In genomic region chr14:52338751-52339511, GRCm38 (mm10) we compare ENCODE assay signal across 8 mouse cellular contexts. TPM values are rescaled to one million over a fixed set of nuclear protein-coding genes. Genes with fewer than 3 reads are reported as not detected.
DNase-seq lines count a peak whose midpoint lies in the region.

No protein-coding gene starts in this region.

- peak; percentile 83 for DNase-seq in heart, adult 11 months
- no peak for DNase-seq in heart, postnatal 25 days (ENCODE audit: low spot score)
- peak; percentile 80 to 87 for DNase-seq in cerebellum, postnatal 10 days
- DNase-seq in frontal cortex, postnatal 25 days (ENCODE audit: low spot score in 2 of 2) = peak; percentile 17 to 60
- DNase-seq in hindlimb bud, embryonic 11.5 days (ENCODE audit: extremely low spot score, low read depth, low spot score) = peak; percentile 75
- peak; percentile 68 for DNase-seq in left cerebral cortex, adult 11 months (ENCODE audit: low spot score)
- DNase-seq in right cerebral cortex, postnatal 36 days (ENCODE audit: low spot score in 2 of 2) = peak; percentile 20 to 61

- peaks cover 12% of the 10 kb centered on the region for H3K27me3 ChIP-seq in megakaryocyte, embryonic 14.5 days (replicated peaks)

- 0 out of 2 replicates have a peak, but pooled peaks cover under 1% of the 10 kb centered on the region for H3K9me3 ChIP-seq in megakaryocyte, embryonic 14.5 days

- intact Hi-C loops in heart, postnatal 25 days (cut with DNase I) = loop anchor here (1.0 to 5.0 kb wide), 2 partner anchors 44 to 217 kb away; no protein-coding TSS in a partner anchor

- H3K36me3 ChIP-seq in megakaryocyte, embryonic 14.5 days (replicated peaks; ENCODE audit: low read length) = no peaks in the 10 kb centered on the region

- H3K4me3 ChIP-seq in megakaryocyte, embryonic 14.5 days (replicated peaks) = peak overlapping the region; percentile 79

- peaks cover 21% of the 10 kb centered on the region for H3K4me1 ChIP-seq in megakaryocyte, embryonic 14.5 days

RNA-seq across cellular contexts. Expression of gene Sall2, which starts 10.4 kb away (rescaled TPM):
- 1 to 10 TPM; 1.4 to 1.8 TPM for total RNA-seq in heart, postnatal 25 days (2021)
- 0.02 TPM in 1 of 2 replicates, not detected in the other for polyA plus RNA-seq in megakaryocyte, embryonic 14.5 days (2012; ENCODE audit: insufficient read depth, low replicate concordance)

RNA-seq across cellular contexts. Expression of gene Olfr1513, which starts 17.3 kb away (rescaled TPM):
- not detected for total RNA-seq in heart, postnatal 25 days (2021)
- polyA plus RNA-seq in megakaryocyte, embryonic 14.5 days (2012; ENCODE audit: insufficient read depth, low replicate concordance) = 0.32 TPM in 1 of 2 replicates, not detected in the other

RNA-seq across cellular contexts. Expression of gene Mettl3, which starts 34.0 kb away (rescaled TPM):
- 10 to 100 TPM; 14.3 to 17.8 TPM for total RNA-seq in heart, postnatal 25 days (2021)
- polyA plus RNA-seq in megakaryocyte, embryonic 14.5 days (2012; ENCODE audit: insufficient read depth, low replicate concordance) = 2.5 TPM in 1 of 2 replicates, not detected in the other

RNA-seq across cellular contexts. Expression of gene Olfr1512, which starts 40.0 kb away (rescaled TPM):
- not detected for total RNA-seq in heart, postnatal 25 days (2021)
- polyA plus RNA-seq in megakaryocyte, embryonic 14.5 days (2012; ENCODE audit: insufficient read depth, low replicate concordance) = not detected in 2 replicates

RNA-seq across cellular contexts. Expression of gene Olfr1511, which starts 58.2 kb away (rescaled TPM):
- not detected for total RNA-seq in heart, postnatal 25 days (2021)
- polyA plus RNA-seq in megakaryocyte, embryonic 14.5 days (2012; ENCODE audit: insufficient read depth, low replicate concordance) = not detected in 2 replicates
